Mouse (Mus musculus): Measurements from ENCODE around the gene Nemf. TPM values are rescaled to one million over a fixed set of nuclear protein-coding genes. Genes with fewer than 3 reads are reported as not detected.

The Nemf gene
- polyA plus RNA-seq, 1 experiment, result 0.79 TPM

DNA sequence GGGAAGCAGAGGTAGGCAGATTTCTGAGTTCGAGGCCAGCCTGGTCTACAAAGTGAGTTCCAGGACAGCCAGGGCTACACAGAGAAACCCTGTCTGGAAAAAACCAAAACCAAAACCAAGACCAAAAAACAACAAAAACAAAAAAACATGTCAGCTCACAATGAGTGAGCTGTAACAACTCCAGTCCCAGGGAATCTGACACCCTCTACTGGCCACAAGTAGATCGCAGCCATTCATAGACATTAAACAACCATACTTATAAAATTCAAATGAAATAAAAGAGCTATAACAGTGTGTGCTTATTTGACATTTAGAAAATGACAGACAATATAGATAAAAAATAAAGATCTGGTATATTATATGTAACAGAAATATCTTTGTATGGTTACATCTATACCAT lies 23.4 kb downstream of the Nemf start:
- no peaks in the 10 kb centered on the region for H3K27me3 ChIP-seq (ENCODE audit: control insufficient read depth)
- H3K9me3 ChIP-seq (ENCODE audit: control insufficient read depth, low read length), result no peaks in the 10 kb centered on the region
- H3K4me3 ChIP-seq (replicated peaks), result no peak overlapping the region
- peaks cover 90% of the 10 kb centered on the region for H3K36me3 ChIP-seq (ENCODE audit: control insufficient read depth)
- no peaks in the 10 kb centered on the region for H3K4me1 ChIP-seq (ENCODE audit: control insufficient read depth)
- no peak for TF ChIP-seq TAL1 (IDR thresholded peaks at IDR 0.05; ENCODE audit: low read length)
- TF ChIP-seq GATA1 (IDR thresholded peaks at IDR 0.05; ENCODE audit: low read length), result no peak

DNA sequence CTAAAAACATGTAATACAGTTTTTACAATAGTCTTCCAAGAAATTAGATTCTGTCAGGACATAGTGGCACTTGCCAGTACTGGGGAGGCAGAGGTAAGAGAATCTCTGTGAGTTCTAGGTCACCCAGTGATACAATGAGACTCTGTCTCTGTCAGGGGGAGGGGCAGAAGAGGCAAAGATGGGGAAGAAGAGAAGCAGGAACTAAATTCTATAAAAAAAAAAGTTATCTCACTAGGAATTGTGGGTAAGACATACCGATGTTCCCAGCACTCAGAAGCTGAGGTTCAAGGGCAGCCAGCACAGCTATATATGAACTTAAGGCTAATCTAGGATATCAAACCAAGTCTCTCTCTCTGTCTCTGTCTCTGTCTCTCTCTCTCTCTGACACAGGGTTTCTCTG lies 24.8 kb downstream of the Nemf start:
- Histone ChIP-seq H3K27me3 (ENCODE audit: control insufficient read depth) (no peaks in the 10 kb centered on the region), H3K4me3 (replicated peaks) (no peak overlapping the region), H3K9me3 (ENCODE audit: control insufficient read depth, low read length) (no peaks in the 10 kb centered on the region), H3K36me3 (ENCODE audit: control insufficient read depth) (peaks cover 87% of the 10 kb centered on the region), H3K4me1 (ENCODE audit: control insufficient read depth) (no peaks in the 10 kb centered on the region)
- TF ChIP-seq TAL1 (IDR thresholded peaks at IDR 0.05; ENCODE audit: low read length) (no peak), GATA1 (IDR thresholded peaks at IDR 0.05; ENCODE audit: low read length) (no peak)

DNA sequence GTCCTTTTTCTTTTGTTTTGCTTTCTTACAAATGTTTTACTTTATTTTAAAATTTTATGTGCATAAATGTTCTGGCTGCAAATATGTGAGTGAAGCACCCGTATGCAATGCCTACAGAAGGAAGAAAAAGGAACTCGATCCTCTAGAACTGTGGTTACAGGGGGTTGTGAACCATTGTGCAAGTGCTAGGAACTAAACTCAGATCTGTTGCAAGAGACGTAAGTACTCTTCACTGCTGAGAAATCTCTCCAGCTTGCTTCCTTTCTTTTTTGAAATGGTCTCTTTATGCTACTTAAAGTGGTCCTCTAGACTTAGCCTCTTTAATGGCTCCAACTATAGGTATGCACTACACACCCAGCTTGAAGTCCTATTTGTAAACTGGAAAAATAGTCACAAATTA lies 25.8 kb downstream of the Nemf start:
- no peaks in the 10 kb centered on the region for H3K27me3 ChIP-seq (ENCODE audit: control insufficient read depth)
- H3K36me3 ChIP-seq (ENCODE audit: control insufficient read depth), result peaks cover 86% of the 10 kb centered on the region
- no peaks in the 10 kb centered on the region for H3K9me3 ChIP-seq (ENCODE audit: control insufficient read depth, low read length)
- H3K4me1 ChIP-seq (ENCODE audit: control insufficient read depth), result no peaks in the 10 kb centered on the region
- TF ChIP-seq TAL1 (IDR thresholded peaks at IDR 0.05; ENCODE audit: low read length) (no peak), GATA1 (IDR thresholded peaks at IDR 0.05; ENCODE audit: low read length) (no peak)
- H3K4me3 ChIP-seq (replicated peaks), result no peak overlapping the region

DNA sequence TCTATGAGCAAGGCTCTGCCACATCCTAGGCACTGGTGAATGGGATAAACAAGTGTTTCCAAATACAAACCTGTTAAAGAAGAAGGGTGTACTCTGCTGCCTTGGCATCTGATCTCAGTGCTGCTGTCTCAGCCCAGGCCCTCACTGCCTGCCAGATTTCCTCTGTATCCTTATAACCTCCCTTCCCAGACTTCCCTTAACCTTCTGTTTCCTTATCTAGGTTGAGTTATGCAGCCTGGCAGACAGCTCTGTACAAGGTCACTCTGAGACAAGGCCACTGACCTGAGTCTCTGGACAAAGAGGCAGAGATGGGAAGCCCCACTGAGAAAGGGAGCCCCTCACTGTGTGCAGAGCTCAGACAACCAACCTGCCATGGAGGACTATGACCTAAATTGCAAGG lies 38.5 kb downstream of the Nemf start:
- H3K36me3 ChIP-seq (ENCODE audit: control insufficient read depth), result peaks cover 85% of the 10 kb centered on the region
- H3K27me3 ChIP-seq (ENCODE audit: control insufficient read depth), result no peaks in the 10 kb centered on the region
- no peak overlapping the region for H3K4me3 ChIP-seq (replicated peaks)
- no peaks in the 10 kb centered on the region for H3K4me1 ChIP-seq (ENCODE audit: control insufficient read depth)
- H3K9me3 ChIP-seq (ENCODE audit: control insufficient read depth, low read length), result no peaks in the 10 kb centered on the region
- no peak for TF ChIP-seq GATA1 (IDR thresholded peaks at IDR 0.05; ENCODE audit: low read length)
- TF ChIP-seq TAL1 (IDR thresholded peaks at IDR 0.05; ENCODE audit: low read length), result no peak

DNA sequence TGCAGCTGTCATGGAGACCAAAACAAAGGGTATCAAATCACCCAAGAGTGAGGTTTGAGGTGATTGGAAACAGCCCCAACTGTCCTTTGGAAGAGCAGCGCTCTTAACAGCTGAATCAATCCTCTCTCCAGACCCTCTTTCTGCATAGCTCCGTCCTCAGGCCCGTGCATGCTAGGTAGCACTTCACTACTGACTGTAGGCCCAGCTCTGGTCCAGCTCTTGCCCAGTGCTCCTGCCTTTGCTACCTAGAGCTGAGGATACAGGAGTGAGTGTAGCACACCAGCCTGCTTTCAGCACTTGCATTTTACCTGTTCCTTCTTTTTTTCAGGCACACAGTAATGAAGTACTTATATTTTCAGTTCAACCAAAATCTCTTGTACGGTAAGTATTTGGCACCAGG lies 47.3 kb downstream of the Nemf start:
- H3K4me1 ChIP-seq (ENCODE audit: control insufficient read depth), result no peaks in the 10 kb centered on the region
- H3K27me3 ChIP-seq (ENCODE audit: control insufficient read depth), result no peaks in the 10 kb centered on the region
- no peaks in the 10 kb centered on the region for H3K9me3 ChIP-seq (ENCODE audit: control insufficient read depth, low read length)
- H3K4me3 ChIP-seq (replicated peaks), result no peak overlapping the region
- peaks cover 97% of the 10 kb centered on the region for H3K36me3 ChIP-seq (ENCODE audit: control insufficient read depth)
- TF ChIP-seq TAL1 (IDR thresholded peaks at IDR 0.05; ENCODE audit: low read length), result no peak
- no peak for TF ChIP-seq GATA1 (IDR thresholded peaks at IDR 0.05; ENCODE audit: low read length)

DNA sequence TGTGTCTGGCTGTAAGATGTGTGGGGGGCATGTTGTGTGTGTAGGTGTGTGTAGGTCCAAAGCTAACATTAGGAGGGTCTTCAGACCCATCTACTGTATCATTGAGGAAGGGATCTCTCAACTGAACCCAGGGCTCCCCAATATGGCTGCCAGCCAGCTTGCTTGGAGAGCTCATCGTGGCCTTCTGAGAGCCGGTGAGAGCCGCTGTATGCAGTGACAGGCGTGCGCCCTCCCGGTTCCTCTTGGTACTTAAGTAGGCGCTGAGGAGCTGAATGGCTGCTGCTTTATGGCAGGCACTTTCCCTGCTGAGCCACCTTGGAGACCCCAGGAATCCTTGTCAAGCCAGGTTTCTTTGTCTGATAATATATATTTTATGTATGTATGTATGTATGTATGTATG lies 50.6 kb downstream of the Nemf start:
- TF ChIP-seq GATA1 (IDR thresholded peaks at IDR 0.05; ENCODE audit: low read length) (no peak), TAL1 (IDR thresholded peaks at IDR 0.05; ENCODE audit: low read length) (no peak)
- Histone ChIP-seq H3K36me3 (ENCODE audit: control insufficient read depth) (peaks cover 98% of the 10 kb centered on the region), H3K4me1 (ENCODE audit: control insufficient read depth) (no peaks in the 10 kb centered on the region; the same call in 1 of the 2 replicates), H3K4me3 (replicated peaks) (no peak overlapping the region), H3K27me3 (ENCODE audit: control insufficient read depth) (no peaks in the 10 kb centered on the region), H3K9me3 (ENCODE audit: control insufficient read depth, low read length) (no peaks in the 10 kb centered on the region)

DNA sequence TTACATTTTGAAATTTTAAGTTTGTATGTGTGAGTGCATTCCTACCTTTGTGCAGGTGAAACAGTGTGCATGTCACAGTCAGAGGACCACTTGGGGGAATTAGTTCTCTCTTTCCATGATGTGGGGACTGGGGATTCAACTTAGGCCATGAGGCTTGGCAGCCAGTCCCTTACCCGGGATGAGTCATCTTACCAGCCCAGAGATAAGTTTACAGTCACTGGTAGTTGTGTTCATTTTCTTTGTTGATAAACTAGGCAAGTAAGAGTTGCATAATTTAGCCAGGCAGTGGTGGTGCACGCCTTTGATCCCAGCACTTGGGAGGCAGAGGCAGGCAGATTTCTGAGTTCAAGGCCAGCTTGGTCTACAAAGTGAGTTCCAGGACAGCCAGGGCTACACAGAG lies 52.9 kb downstream of the Nemf start:
- Histone ChIP-seq H3K36me3 (ENCODE audit: control insufficient read depth) (peaks cover 98% of the 10 kb centered on the region), H3K27me3 (ENCODE audit: control insufficient read depth) (no peaks in the 10 kb centered on the region), H3K4me1 (ENCODE audit: control insufficient read depth) (peaks cover 10% of the 10 kb centered on the region), H3K4me3 (replicated peaks) (no peak overlapping the region), H3K9me3 (ENCODE audit: control insufficient read depth, low read length) (no peaks in the 10 kb centered on the region)
- TF ChIP-seq TAL1 (IDR thresholded peaks at IDR 0.05; ENCODE audit: low read length), result no peak
- no peak for TF ChIP-seq GATA1 (IDR thresholded peaks at IDR 0.05; ENCODE audit: low read length)

DNA sequence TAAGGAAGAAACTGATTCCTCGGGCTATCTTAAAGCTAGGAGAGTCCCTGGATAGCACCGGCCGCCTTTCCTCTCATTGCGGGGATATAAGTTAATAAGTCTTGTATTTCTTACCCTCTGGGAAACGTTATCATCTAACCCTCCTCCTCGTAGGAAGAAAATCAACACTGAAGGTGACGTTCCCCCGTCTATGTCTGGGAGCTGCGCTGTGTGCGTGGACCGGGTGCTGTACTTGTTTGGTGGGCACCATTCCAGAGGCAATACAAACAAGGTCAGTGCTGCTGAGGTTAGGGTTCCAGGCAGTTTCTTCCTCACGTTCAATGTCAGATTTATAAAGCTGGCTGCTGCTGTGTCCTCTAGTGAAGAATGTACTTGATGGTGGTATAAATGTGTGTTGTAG lies 54.8 kb downstream of the Nemf start:
- no peak overlapping the region for H3K4me3 ChIP-seq (replicated peaks)
- no peaks in the 10 kb centered on the region for H3K27me3 ChIP-seq (ENCODE audit: control insufficient read depth)

DNA sequence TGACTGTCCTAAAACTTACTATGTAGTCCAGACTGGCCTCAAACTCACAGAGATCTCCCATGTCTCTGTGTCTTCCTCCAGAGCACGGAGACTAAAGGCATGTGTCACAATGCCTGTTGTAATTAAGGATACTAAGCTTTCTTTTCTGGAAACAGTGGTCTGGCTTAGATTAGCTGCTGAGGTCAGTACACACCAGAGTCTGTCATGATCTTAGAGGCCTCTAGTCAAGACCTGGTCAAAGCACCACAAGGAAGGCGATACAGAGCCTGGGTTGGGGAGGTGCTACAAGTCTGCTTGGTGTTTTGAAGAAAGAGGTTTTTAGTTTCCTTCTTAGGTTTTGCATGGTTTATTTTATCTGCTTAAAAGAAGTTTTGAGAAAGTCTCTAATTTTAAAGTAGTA lies 56.6 kb downstream of the Nemf start:
- Histone ChIP-seq H3K9me3 (ENCODE audit: control insufficient read depth, low read length) (no peaks in the 10 kb centered on the region), H3K36me3 (ENCODE audit: control insufficient read depth) (peaks cover 70% of the 10 kb centered on the region)
- TF ChIP-seq TAL1 (IDR thresholded peaks at IDR 0.05; ENCODE audit: low read length), result no peak

More for the DNA sequence above, 54.8 kb downstream of the Nemf start:
- Histone ChIP-seq H3K4me1 (ENCODE audit: control insufficient read depth) (peaks cover 21% of the 10 kb centered on the region), H3K9me3 (ENCODE audit: control insufficient read depth, low read length) (no peaks in the 10 kb centered on the region), H3K36me3 (ENCODE audit: control insufficient read depth) (peaks cover 88% of the 10 kb centered on the region)
- no peak for TF ChIP-seq GATA1 (IDR thresholded peaks at IDR 0.05; ENCODE audit: low read length)
- no peak for TF ChIP-seq TAL1 (IDR thresholded peaks at IDR 0.05; ENCODE audit: low read length)

DNA sequence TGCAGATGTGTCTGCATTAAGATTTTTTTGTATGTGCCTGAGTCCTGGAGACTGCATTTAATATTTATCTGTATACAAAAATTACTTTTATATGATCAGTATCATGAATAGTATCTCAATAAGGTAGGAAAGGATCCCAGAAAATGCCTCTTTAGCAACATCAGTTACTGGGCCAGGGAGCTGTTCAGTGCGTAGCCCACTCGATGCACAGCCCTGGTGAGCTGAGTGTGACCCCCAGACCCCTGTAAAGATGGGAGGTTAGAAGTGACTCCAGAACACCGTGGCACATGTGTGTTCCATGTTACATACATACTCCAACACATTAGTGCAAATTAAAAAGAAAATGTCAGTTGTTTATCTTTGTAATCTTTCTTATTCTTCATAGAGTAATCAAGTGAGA lies 57.1 kb downstream of the Nemf start:
- Histone ChIP-seq H3K4me3 (replicated peaks) (no peak overlapping the region), H3K27me3 (ENCODE audit: control insufficient read depth) (no peaks in the 10 kb centered on the region), H3K4me1 (ENCODE audit: control insufficient read depth) (peaks cover 38% of the 10 kb centered on the region), H3K9me3 (ENCODE audit: control insufficient read depth, low read length) (no peaks in the 10 kb centered on the region), H3K36me3 (ENCODE audit: control insufficient read depth) (peaks cover 64% of the 10 kb centered on the region)
- TF ChIP-seq TAL1 (IDR thresholded peaks at IDR 0.05; ENCODE audit: low read length) (no peak), GATA1 (IDR thresholded peaks at IDR 0.05; ENCODE audit: low read length) (no peak)

More for the DNA sequence above, 56.6 kb downstream of the Nemf start:
- Histone ChIP-seq H3K4me3 (replicated peaks) (no peak overlapping the region), H3K27me3 (ENCODE audit: control insufficient read depth) (no peaks in the 10 kb centered on the region), H3K4me1 (ENCODE audit: control insufficient read depth) (peaks cover 32% of the 10 kb centered on the region)
